Mouse (Mus musculus): ENCODE data around the gene Cyp2b19. TPM values are rescaled to one million over a fixed set of nuclear protein-coding genes. Genes with fewer than 3 reads are reported as not detected.

Gene Cyp2b19
- polyA plus RNA-seq, 1 experiment, result not detected

Other genes with a start within 250 kb of the Cyp2b19 start
- gene Nlrp9a, start 222.1 kb upstream of the Cyp2b19 start, polyA plus RNA-seq (2012; rRNA removed), result not detected in 2 replicates
- gene Vmn1r185, start 138.7 kb upstream of the Cyp2b19 start, polyA plus RNA-seq (2012; rRNA removed), result not detected in 2 replicates
- 0.04 TPM in 1 of 2 replicates, not detected in the other for gene Cyp2b23, start 70.7 kb upstream of the Cyp2b19 start, polyA plus RNA-seq (2012; rRNA removed)
- gene Cyp2g1, start 51.8 kb downstream of the Cyp2b19 start, polyA plus RNA-seq (2012; rRNA removed), result 0.20 and 5.4 TPM in 2 replicates
- 1.2 and 10.3 TPM in 2 replicates for gene Cyp2a5, start 78.2 kb downstream of the Cyp2b19 start, polyA plus RNA-seq (2012; rRNA removed)
- not detected in 2 replicates for gene Cyp2a22, start 182.2 kb downstream of the Cyp2b19 start, polyA plus RNA-seq (2012; rRNA removed)